Mouse (Mus musculus) NIH3T3 (cell line): Measurements from ENCODE around the gene Nlgn2.

Experiments
- DNase-seq: peaks from one replicate; pipeline ENCODE4 v3.0.0-alpha.2; 2012; ENCODE audit warnings: low read depth

The Nlgn2 gene

GRCm38 (mm10) chr11:69837604-69837951 lies at the start of gene Nlgn2:
TSS of gene Nlgn2 (minus strand) at chr11:69837784.
- DNase-seq, result no peak

DNA sequence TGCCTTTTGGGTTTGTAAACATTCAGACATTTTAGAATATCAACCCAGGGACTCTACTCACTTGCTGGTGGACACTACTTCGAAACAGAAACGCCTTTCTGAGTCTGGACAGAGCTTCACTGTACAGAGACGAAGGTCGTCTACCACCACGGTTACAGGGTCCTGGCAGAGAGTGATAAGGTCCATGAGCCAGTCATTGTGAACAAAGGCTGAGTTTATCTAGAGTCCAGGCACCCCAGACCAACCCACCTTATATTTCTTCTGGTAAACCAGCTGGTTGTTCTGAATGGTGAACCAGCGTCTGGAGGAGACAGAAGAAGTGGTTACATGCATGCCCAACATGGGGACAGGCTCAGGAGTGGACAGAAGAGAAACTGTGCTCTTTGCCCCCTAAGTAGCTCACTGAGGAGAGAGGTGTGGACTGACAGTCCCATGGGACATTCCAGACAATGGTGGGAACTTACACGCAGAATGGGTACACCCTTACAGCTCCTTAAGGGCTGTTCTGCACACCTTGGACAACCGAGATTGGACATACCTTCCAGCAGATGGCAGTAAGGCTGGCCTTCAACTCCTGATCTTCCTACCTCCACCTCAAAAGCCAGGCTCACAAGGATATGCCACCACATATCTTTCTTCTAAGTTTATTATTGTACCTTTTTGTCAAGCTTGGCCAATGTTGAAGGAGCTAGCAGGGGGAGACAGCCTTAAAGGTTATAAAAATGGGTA lies 49.5 kb upstream of the Nlgn2 start:
- DNase-seq, result peak; percentile 29

- DNase-seq, result no peak
Measured at GRCm38 (mm10) chr11:69884663-69885062, 47.1 kb upstream of the Nlgn2 start.

- no peak for DNase-seq
Measured at GRCm38 (mm10) chr11:69884240-69884639, 46.7 kb upstream of the Nlgn2 start.

- peak; percentile 44 for DNase-seq
Measured at GRCm38 (mm10) chr11:69883527-69884151, 46.1 kb upstream of the Nlgn2 start.

DNA sequence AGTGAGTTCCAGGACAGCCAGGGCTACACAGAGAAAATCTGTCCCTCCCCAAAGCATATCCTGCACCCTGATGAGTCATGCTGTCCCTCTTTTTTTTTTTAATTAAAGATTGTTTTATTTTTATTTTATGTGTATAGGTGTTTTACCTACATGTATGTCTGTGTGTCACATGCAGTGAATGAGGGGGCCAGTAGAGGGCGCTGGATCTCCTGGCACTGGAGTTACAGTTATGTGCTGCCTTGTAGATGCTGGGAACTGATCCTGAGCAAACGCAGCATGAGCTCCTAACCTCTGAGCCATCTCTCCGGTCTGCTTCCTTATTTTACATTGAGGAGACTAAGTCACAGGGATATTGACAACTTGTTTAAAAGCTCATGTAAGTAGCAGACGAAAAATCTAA lies 45.5 kb upstream of the Nlgn2 start:
- peak; percentile 50 for DNase-seq

GRCm38 (mm10) chr11:69881787-69882670 lies 44.4 kb upstream of the Nlgn2 start:
- DNase-seq, result no peak

DNA sequence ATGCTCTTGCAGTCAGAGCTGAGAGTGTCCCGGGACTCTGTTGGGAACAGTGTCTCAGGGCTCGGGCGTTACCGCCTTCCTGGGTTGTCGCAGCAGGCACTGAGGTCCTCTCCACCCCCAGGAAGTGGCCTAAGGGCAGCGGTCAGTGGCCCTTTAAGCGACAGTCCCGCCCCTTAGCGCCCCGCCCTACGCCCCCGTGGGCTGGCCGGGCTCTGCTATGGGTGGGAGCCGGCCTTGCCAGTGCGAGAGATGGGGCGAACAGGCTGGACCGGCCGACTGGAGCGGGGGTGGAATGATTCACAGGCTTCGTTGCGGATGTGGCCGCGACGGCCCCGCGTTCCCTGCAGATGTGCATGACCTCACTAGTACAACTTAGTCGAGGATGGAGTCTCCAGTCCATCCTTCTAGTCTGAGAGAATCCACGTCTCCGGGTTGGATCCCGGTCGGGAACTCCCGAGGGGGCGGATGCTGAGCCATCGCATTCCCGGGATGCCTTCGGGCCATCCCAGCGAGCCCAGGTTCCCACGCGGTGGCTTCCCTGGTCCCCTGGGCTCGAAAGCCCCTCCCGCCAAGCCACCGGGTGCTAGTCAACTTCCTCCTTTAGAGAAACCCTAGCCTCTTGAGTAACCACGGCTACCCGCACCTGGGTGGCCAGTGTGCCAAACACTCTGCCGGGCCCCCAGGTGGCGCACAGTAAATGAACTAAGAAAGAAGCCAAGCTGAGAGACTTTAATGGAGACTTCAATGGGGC lies 43.4 kb upstream of the Nlgn2 start, which contains the start of gene Kctd11:
TSS of gene Kctd11 (minus strand) at position 554 of the 751 bp plus-strand sequence.
- peak; percentile 80 for DNase-seq

- DNase-seq, result peak; percentile 88
Measured at GRCm38 (mm10) chr11:69880506-69880852, 42.9 kb upstream of the Nlgn2 start.

GRCm38 (mm10) chr11:69879711-69880110 lies 42.1 kb upstream of the Nlgn2 start:
- no peak for DNase-seq

GRCm38 (mm10) chr11:69878952-69879351 lies 41.4 kb upstream of the Nlgn2 start:
- no peak for DNase-seq

DNA sequence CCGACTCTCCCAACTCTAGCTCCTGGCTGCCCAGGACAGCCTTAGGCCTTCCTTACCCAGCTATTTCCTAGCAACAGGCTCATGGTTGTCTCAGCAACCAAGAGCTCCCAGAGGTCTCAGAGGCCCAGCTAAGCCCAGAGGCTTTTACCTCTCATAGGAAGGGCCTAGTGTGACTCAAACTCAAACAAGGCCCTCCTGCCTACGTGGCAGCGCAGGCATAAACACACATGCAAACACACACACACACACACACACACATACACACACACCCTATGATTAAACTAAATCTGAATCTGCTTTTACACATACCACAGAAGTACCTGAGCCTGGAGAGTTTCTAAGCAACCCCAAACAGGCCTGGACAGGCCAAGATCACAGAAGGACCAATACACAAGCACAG lies 40.8 kb upstream of the Nlgn2 start:
- peak; percentile 41 for DNase-seq

DNA sequence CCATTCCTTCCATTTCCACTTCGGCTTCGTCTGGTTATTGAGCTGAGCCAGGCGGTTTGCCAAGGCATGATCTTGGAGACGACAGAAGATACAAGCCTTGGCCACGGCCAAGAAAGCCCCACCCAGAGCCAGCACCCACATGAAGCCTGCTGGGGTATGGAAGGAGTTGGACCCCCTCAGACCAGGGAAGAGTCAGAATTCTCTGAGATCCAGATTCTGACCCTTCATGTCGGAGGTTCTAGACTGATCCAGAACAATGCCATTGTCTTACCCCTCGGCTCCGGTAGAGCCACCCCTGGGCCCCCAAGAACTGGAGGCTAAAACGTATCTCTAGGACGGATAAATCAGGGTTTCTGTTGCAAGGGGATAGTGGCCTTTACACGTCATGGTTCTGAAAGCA lies 40.3 kb upstream of the Nlgn2 start, which contains the start of gene Tmem95:
TSS of gene Tmem95 (minus strand) at position 141 of the 400 bp plus-strand sequence.
- DNase-seq, result no peak

DNA sequence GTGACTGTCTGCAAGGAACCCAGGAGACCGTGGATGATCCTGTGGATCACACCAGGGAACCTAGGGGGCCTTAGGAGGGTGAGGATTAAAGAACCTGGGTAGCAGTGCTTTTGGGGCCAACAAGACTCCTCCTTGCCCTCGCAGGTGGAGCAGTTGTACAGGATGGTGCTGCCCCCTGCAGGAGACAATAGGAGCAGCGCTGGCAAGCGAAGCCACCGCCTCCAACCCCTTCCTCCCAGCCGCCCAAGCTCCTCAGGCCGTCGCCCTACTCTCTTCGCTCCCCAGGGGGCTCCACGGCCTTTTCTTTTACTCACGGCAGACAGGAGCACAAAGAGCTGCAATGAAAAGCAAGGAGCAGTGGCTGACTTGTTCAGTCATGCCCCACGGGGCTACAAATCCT lies 39.3 kb upstream of the Nlgn2 start:
- DNase-seq, result peak; percentile 95

DNA sequence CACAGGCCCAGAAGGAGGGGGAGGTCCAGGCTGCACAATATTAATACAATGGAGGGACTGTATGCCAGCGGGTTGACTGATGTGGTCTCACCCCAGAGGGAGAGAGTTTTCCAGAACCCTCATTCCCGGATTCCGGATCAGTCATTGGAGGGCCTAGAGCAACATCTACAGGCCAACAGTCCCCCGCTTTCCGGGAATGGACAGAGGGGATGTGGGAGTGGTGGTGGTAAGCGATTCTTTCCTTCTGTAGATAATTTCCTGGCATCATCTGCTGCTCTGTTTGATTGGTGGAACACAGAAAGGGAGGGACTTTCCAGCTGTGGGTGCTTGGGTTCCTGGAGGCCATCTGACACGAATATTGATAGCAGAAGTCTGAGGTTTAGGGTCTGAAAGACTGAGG lies 38.6 kb upstream of the Nlgn2 start:
- peak; percentile 83 for DNase-seq

- DNase-seq, result peak; percentile 59
Measured at GRCm38 (mm10) chr11:69872451-69872850, 34.9 kb upstream of the Nlgn2 start.

- no peak for DNase-seq
Measured at GRCm38 (mm10) chr11:69871822-69872221, 34.2 kb upstream of the Nlgn2 start.

- no peak for DNase-seq
Measured at GRCm38 (mm10) chr11:69870289-69871069, 32.9 kb upstream of the Nlgn2 start.

DNA sequence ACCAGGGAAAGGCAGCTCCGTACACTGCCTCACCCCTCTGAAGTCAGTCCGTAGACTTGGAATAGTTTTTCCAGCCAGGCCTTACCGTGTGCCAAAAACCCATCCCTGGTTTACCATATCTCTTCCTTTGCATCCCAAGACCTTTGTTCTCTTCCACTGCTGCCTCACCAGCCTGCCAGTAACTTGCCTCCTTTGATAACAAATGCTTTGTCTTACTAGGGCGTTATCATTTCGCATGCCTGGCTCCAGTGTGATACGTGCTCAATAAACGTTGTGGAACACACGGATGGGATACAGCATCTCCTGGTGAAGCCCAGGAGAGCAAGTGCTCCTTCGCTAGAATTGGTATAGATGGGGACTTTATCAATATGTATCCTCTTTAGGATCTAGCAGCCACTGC lies 29.8 kb upstream of the Nlgn2 start:
- DNase-seq, result no peak

- no peak for DNase-seq
Measured at GRCm38 (mm10) chr11:69865561-69865960, 28.0 kb upstream of the Nlgn2 start.
